Mouse (Mus musculus) thymus, adult 2 months (tissue): Measurements from ENCODE around the gene Fbn1. TPM values are rescaled to one million over a fixed set of nuclear protein-coding genes. Genes with fewer than 3 reads are reported as not detected.

ENCODE experiments used
- DNase-seq: peaks from one replicate; pipeline ENCODE4 v3.0.0; 2021
- H3K27ac ChIP-seq: fragments of 200-500 bp; 2 replicates; pipeline ENCODE4 v1.5.1; 2012; ENCODE audit warnings: low read length, control low read depth; ENCODE audit not compliant: control insufficient read depth, insufficient read depth
- H3K27me3 ChIP-seq: fragments of 200-500 bp; 2 replicates; pipeline ENCODE4 v1.6.1; 2012; ENCODE audit warnings: mild to moderate bottlenecking, low read length, moderate library complexity, mixed read lengths; ENCODE audit not compliant: control insufficient read depth, insufficient read depth
- H3K36me3 ChIP-seq: fragments of 200-500 bp; 2 replicates; pipeline ENCODE4 v1.6.1; 2012; ENCODE audit warnings: mild to moderate bottlenecking, low read length, moderate library complexity; ENCODE audit not compliant: control insufficient read depth, insufficient read depth
- H3K4me1 ChIP-seq: fragments of 200-500 bp; replicated peaks from 2 replicates; pipeline ENCODE4 v1.6.1; 2012; ENCODE audit warnings: low read length; ENCODE audit not compliant: control insufficient read depth, insufficient read depth
- H3K4me3 ChIP-seq: fragments of 200-500 bp; 2 replicates; pipeline ENCODE4 v1.5.1; 2012; ENCODE audit warnings: mild to moderate bottlenecking, low read length, control low read depth, moderate library complexity; ENCODE audit not compliant: control insufficient read depth, insufficient read depth
- CTCF ChIP-seq: fragments of 200-500 bp; IDR thresholded peaks from 2 replicates; pipeline ENCODE4 v1.5.1; 2012; ENCODE audit warnings: mild to moderate bottlenecking, control low read depth, low read length, moderate library complexity, borderline replicate concordance; ENCODE audit not compliant: control insufficient read depth, poor library complexity, insufficient read depth; ENCODE audit errors: extremely low read depth
- POLR2A ChIP-seq: fragments of 200-500 bp; IDR thresholded peaks from 2 replicates; pipeline ENCODE4 v1.6.1; 2012; ENCODE audit warnings: mild to moderate bottlenecking, low read length, control low read depth, moderate library complexity; ENCODE audit not compliant: control insufficient read depth, poor library complexity, insufficient read depth; ENCODE audit errors: extremely low read depth
- WGBS: fragments of 180-500 bp; shearing (Covaris S2); methylation state at CpG from one replicate; pipeline ENCODE4 v1.1.7; 2018; 5-methylcytosine and 5-hydroxymethylcytosine counted together
- polyA plus RNA-seq: library from polyadenylated mRNA; depleted of rRNA; stranded (reverse); fragments of >200 nt; gene quantifications from 2 replicates; pipeline ENCODE4 v1.2.3, GENCODE M21; 2012; rRNA removed

Fbn1 gene
- polyA plus RNA-seq: 4.4 and 4.5 TPM in 2 replicates

GRCm38 (mm10) chr2:125507893-125508292, at the start of gene Fbn1:
Fbn1 (minus strand) TSS chr2:125507993.
- H3K4me3 ChIP-seq: no peak within 1 kb of the TSS
- 92% methylated on average over 4 of the region's 4 CpGs for WGBS
- TF ChIP-seq POLR2A (no peak), CTCF (no peak)

DNA sequence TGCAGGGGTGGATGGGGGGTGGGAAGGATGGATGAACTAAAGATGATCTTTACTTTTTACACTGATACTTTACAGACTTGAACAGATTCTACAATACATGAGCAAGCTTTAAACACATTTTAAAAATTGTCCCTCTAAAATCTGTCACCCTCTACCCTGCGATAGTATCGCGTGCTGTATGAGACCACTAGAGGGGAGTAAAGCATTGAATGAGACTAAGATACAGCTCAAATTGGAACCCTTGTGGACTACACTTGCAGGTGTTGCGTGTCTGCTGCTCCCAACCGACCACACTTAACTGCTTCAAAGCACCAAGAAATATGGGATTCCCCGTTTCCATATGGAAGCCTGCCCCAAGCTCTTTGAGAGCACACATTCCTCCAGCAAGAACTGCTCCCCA, 48.0 kb upstream of the Fbn1 start:
- DNase-seq: no peak
- 85% methylated on average over 6 of the region's 6 CpGs for WGBS

More at GRCm38 (mm10) chr2:125507893-125508292, at the start of gene Fbn1:
- no peaks in the 10 kb centered on the region; the same call in 1 of the 2 replicates for H3K27me3 ChIP-seq
- H3K4me1 ChIP-seq: no peaks in the 10 kb centered on the region
- H3K36me3 ChIP-seq: no peaks in the 10 kb centered on the region
- H3K27ac ChIP-seq: no peak within 1 kb of the TSS
- DNase-seq: no peak

GRCm38 (mm10) chr2:125548806-125549578, 41.2 kb upstream of the Fbn1 start:
- TF ChIP-seq POLR2A (no peak), CTCF (no peak)
- WGBS: 78% methylated on average over 1 of the region's 1 CpGs
- no peak for DNase-seq
- no peaks in the 10 kb centered on the region for H3K27me3 ChIP-seq
- no peaks in the 10 kb centered on the region for H3K4me1 ChIP-seq
- no peak overlapping the region for H3K4me3 ChIP-seq
- no peaks in the 10 kb centered on the region for H3K36me3 ChIP-seq
- H3K27ac ChIP-seq: no peak overlapping the region

More for the DNA sequence above, 48.0 kb upstream of the Fbn1 start:
- Histone ChIP-seq H3K27me3 (no peaks in the 10 kb centered on the region), H3K4me3 (no peak overlapping the region), H3K4me1 (no peaks in the 10 kb centered on the region), H3K36me3 (no peaks in the 10 kb centered on the region), H3K27ac (no peak overlapping the region)
- TF ChIP-seq CTCF: no peak
- TF ChIP-seq POLR2A: no peak

DNA sequence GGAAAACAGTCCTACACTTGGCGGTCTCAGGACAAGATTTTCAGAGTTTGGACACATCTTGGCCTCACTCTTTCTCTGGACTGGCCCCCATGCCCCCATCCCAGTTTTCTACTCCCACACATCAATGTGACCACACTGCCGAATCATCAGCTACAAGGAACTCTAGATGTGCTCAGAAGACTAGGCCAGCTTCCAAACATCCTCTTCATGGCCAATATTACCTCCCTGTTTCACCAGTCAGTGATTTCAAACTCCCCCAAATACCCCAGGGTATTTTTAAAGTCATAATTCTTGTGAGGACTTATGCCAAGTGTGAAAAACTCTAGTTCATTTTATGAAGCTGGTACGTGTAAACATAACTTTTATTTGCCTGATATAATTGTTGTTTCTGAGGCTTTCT, 37.2 kb upstream of the Fbn1 start:
- WGBS: 92% methylated on average over 3 of the region's 3 CpGs
- no peak overlapping the region for H3K4me3 ChIP-seq
- H3K27me3 ChIP-seq: no peaks in the 10 kb centered on the region
- H3K27ac ChIP-seq: no peak overlapping the region
- no peak for TF ChIP-seq CTCF
- TF ChIP-seq POLR2A: no peak
- DNase-seq: no peak
- H3K36me3 ChIP-seq: no peaks in the 10 kb centered on the region
- no peaks in the 10 kb centered on the region for H3K4me1 ChIP-seq

DNA sequence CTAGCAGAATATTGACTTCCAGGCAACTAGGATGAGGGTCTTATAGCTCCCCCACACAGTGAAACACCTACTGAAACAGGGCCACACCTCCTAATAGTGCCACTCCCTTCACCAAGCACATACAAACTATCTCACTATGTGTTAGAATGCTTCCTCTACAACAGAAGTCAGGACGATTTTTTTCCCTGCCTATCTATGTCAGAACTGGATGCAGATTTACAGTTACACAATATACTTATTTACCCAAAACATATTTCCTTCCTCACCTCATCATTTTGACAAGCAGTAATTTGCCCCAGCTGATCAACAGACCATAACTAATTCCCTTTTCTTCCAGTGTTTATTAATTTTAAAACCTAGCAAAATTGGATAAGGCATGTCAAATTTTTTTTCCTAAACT, 35.9 kb upstream of the Fbn1 start:
- DNase-seq: no peak
- H3K4me3 ChIP-seq: no peak overlapping the region
- TF ChIP-seq CTCF: no peak
- TF ChIP-seq POLR2A: no peak
- H3K27ac ChIP-seq: no peak overlapping the region
- H3K27me3 ChIP-seq: no peaks in the 10 kb centered on the region
- H3K36me3 ChIP-seq: no peaks in the 10 kb centered on the region
- 52% methylated on average over 1 of the region's 1 CpGs for WGBS
- no peaks in the 10 kb centered on the region for H3K4me1 ChIP-seq

- DNase-seq: no peak
- no peaks in the 10 kb centered on the region for H3K36me3 ChIP-seq
- TF ChIP-seq POLR2A (no peak), CTCF (no peak)
- WGBS: 91% methylated on average over 7 of the region's 7 CpGs
- no peaks in the 10 kb centered on the region for H3K27me3 ChIP-seq
- H3K4me1 ChIP-seq: no peaks in the 10 kb centered on the region
- no peak overlapping the region for H3K4me3 ChIP-seq
- no peak overlapping the region for H3K27ac ChIP-seq
Observed at GRCm38 (mm10) chr2:125541451-125541850, 33.7 kb upstream of the Fbn1 start.
